Mouse (Mus musculus) forebrain, embryonic 12.5 days (tissue): ENCODE results near the gene Ints13. TPM values are rescaled to one million over a fixed set of nuclear protein-coding genes. Genes with fewer than 3 reads are reported as not detected.
"Not testable (repeated sequence)": the region's sequence is repeated elsewhere in the genome, so short reads cannot be mapped to it uniquely, and the experiment has no call there.

Experiments used
- ATAC-seq: fragments of 200-750 bp; cut with Nextera tagmentation; 2 replicates; pipeline ENCODE4 v1.8.0; 2017; ENCODE audit warnings: moderate TSS enrichment; ENCODE audit not compliant: low FRiP score
- H3K27ac ChIP-seq: fragments of 300-500 bp; sonication (generic); 2 replicates; pipeline ENCODE4 v1.5.1; 2016; ENCODE audit warnings: mild to moderate bottlenecking
- H3K27me3 ChIP-seq: fragments of 300-500 bp; sonication (generic); 2 replicates; pipeline ENCODE4 v1.6.1; 2016; ENCODE audit warnings: mild to moderate bottlenecking
- H3K36me3 ChIP-seq: fragments of 300-500 bp; sonication (generic); replicated peaks from 2 replicates; pipeline ENCODE4 v1.6.1; 2016; ENCODE audit warnings: mild to moderate bottlenecking
- H3K4me1 ChIP-seq: fragments of 300-500 bp; sonication (generic); 2 replicates; pipeline ENCODE4 v1.6.1; 2016
- H3K4me2 ChIP-seq: fragments of 300-500 bp; sonication (generic); 2 replicates; pipeline ENCODE4 v1.6.1; 2016; ENCODE audit warnings: mild to moderate bottlenecking, moderate library complexity
- H3K4me3 ChIP-seq: fragments of 300-500 bp; sonication (generic); replicated peaks from 2 replicates; pipeline ENCODE4 v1.5.1; 2016; ENCODE audit warnings: mild to moderate bottlenecking
- H3K9ac ChIP-seq: fragments of 300-500 bp; sonication (generic); 2 replicates; pipeline ENCODE4 v1.6.1; 2016; ENCODE audit warnings: mild to moderate bottlenecking
- H3K9me3 ChIP-seq: fragments of 300-500 bp; sonication (generic); 2 replicates; pipeline ENCODE4 v1.6.1; 2016
- WGBS: fragments of 180-500 bp; shearing (Covaris S2); methylation state at CpG from one replicate; pipeline ENCODE4 v1.1.7; 2016; 5-methylcytosine and 5-hydroxymethylcytosine counted together
- polyA plus RNA-seq: library from polyadenylated mRNA; unstranded; fragments of >200 nt; fragmentation: Nextera tagmentation; extraction: Ambion mirVana; gene quantifications from 2 replicates; pipeline ENCODE4 v1.2.1, GENCODE M21; 2016

The Ints13 gene
- polyA plus RNA-seq, 1 experiment from 2014 or later: 96.4 TPM

DNA sequence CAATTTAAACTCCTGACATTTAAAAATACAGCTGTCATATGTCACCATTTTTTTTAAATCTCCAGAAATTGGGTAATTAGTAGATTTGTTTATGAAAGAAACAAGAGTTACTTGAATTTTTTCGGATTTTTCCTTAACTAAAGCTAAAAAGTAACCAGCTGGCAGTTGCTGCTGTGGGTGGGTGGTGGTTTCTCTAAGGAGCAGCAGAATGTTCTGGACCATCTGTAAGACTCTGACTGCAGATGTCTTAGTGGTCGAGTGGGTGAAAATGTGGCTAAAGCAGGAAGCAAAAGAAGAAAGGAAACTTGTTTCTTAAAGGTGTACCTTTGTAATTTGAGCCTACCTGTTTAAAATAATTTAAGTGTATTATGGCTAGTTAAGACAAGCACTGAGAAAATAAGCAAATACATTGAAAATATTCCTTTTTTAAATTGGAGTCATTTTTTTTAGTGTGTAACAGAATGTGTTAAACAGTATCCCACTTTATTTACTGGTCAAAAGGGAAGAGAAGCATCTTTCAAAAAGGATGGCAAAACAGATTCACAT lies 2.8 kb upstream of the Ints13 start:
- H3K27ac ChIP-seq: no peak overlapping the region
- H3K9me3 ChIP-seq: no peaks in the 10 kb centered on the region
- no peak overlapping the region for H3K9ac ChIP-seq
- WGBS: 58% methylated on average over 2 of the region's 2 CpGs
- peaks cover under 1% of the 10 kb centered on the region; the same call in 1 of the 2 replicates for H3K36me3 ChIP-seq
- H3K27me3 ChIP-seq: no peaks in the 10 kb centered on the region
- peaks cover 24% of the 10 kb centered on the region for H3K4me1 ChIP-seq
- no peak overlapping the region for H3K4me3 ChIP-seq
- no peak overlapping the region for H3K4me2 ChIP-seq
- no peak for ATAC-seq

DNA sequence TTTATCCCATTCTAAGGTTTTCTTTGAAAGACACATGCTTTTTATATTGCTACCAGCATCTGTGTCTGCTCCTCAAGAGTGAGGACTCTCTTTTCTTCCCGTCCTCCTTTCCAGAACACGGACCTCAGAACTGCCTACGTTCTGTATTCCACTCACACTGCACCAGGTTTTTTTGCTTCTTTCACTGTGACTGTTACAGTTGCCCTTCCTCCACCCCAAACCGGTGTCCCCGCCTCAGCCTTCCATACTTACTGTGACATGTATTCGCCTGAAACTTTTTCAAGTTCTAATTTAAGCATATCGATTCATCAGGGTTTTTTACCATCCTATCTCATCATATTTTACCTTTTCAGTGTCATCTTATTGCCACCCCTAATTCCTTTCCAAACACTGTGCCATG lies 951 bp upstream of the Ints13 start:
- peak overlapping the region; percentile 96 for H3K27ac ChIP-seq
- H3K36me3 ChIP-seq: no peaks in the 10 kb centered on the region
- H3K4me3 ChIP-seq: peak overlapping the region; percentile 93
- no peaks in the 10 kb centered on the region for H3K9me3 ChIP-seq
- H3K4me1 ChIP-seq: peaks cover 31% of the 10 kb centered on the region
- peak overlapping the region; percentile 79 for H3K4me2 ChIP-seq
- no peak for ATAC-seq
- peak overlapping the region; percentile 88 for H3K9ac ChIP-seq
- WGBS: 18% methylated on average over 7 of the region's 7 CpGs
- H3K27me3 ChIP-seq: no peaks in the 10 kb centered on the region

DNA sequence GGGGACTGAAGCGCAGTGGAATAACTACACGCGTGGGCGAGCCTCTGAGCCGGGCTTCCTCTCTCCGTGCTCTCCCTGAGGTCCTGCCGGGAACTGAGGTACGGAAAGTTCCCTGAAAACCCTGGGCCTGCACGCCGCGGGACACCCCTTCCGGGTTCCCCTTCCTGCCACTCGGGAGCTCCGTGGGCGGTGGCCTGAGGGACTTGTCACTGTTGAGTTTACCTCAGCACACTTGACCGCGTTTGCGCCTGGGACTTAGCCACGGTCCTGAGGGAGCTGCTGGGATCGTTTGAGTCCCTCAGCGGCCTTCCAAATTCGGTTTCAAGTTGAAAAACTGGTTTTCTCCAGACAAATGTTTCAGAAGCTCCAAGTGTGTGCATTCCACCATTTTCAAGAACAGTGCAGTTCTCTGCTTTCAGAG lies 486 bp upstream of the Ints13 start:
- peak overlapping the region; percentile 79 for H3K4me2 ChIP-seq
- no peaks in the 10 kb centered on the region for H3K27me3 ChIP-seq
- peak overlapping the region; percentile 88 for H3K9ac ChIP-seq
- no peaks in the 10 kb centered on the region for H3K36me3 ChIP-seq
- no peaks in the 10 kb centered on the region for H3K9me3 ChIP-seq
- H3K27ac ChIP-seq: peak overlapping the region; percentile 96
- 0% methylated on average over 22 of the region's 22 CpGs for WGBS
- peak overlapping the region; percentile 93 for H3K4me3 ChIP-seq
- ATAC-seq: no peak; the same call in 1 of the 2 replicates
- H3K4me1 ChIP-seq: peaks cover 31% of the 10 kb centered on the region

DNA sequence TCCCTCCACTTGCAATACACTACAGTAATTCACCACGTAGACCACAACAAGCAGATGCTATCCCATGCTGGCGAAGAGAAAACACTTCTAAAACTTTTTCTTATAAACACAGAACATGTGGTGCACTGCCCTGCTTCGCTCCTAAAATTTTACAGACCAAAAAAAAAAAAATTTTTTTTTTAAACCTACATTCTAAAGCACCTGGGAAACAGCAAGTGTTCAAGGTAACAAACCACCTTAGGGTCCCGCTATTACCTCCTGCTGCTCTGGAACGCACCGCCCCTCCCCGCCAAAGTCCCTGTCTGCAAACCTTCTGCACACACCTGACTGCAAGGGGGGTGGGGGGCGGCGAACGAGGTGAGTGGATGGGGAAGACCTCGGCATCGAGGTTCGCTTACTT lies 732 bp downstream of the Ints13 start, which contains the start of gene Fgfr1op2:
Gene Fgfr1op2 (plus strand): TSS at position 301 of the 400 bp plus-strand sequence.
- peaks cover 31% of the 10 kb centered on the region for H3K4me1 ChIP-seq
- no peak for ATAC-seq
- peak within 1 kb of the TSS; percentile 88 for H3K9ac ChIP-seq
- peak within 1 kb of the TSS; percentile 93 for H3K4me3 ChIP-seq
- H3K9me3 ChIP-seq: no peaks in the 10 kb centered on the region
- H3K27me3 ChIP-seq: no peaks in the 10 kb centered on the region
- peak within 1 kb of the TSS; percentile 96 for H3K27ac ChIP-seq
- 1% methylated on average over 13 of the region's 13 CpGs for WGBS
- no peaks in the 10 kb centered on the region for H3K36me3 ChIP-seq
- H3K4me2 ChIP-seq: peak within 1 kb of the TSS; percentile 79

DNA sequence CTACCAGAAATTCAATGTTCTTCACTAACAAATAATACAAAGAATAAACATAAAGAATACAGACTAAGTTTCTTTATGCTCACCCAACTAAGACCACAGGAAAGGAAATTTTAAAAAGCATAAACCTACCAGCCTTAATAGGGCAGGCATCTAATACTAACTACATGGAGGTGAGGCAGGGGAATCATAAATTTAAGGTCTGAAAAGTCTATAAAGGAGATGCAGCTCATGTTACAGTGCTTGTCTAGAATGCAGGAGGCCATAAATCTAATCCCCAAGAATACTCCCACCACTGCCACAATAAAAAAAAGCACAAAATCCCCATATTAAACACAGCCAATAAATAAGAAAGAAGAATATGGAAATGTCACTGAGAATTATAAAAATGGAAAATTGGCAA lies 5.6 kb downstream of the Ints13 start:
- H3K9ac ChIP-seq: no peak overlapping the region
- no peaks in the 10 kb centered on the region for H3K9me3 ChIP-seq
- no peak for ATAC-seq
- peaks cover 21% of the 10 kb centered on the region for H3K4me1 ChIP-seq
- no peaks in the 10 kb centered on the region for H3K27me3 ChIP-seq
- H3K4me2 ChIP-seq: no peak overlapping the region
- H3K27ac ChIP-seq: no peak overlapping the region
- H3K36me3 ChIP-seq: no peaks in the 10 kb centered on the region; the same call in 1 of the 2 replicates
- no peak overlapping the region for H3K4me3 ChIP-seq

DNA sequence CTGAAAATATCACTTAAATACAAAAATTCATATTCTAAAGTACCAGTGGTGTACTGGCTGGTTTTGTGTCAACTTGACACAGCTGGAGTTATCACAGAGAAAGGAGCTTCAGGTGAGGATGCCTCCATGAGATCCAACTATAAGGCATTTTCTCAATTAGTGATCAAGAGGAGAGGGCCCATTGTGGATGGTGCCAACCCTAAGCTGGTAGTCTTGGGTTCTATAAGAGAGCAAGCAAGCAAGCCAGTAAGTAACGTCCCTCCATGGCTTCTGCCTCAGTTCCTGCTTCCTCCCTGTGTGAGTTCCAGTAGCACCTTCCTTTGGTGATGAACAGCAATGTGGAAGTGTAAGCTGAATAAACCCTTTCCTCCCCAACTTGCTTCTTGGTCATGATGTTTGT lies 15.2 kb downstream of the Ints13 start:
- H3K27me3 ChIP-seq, H3K9ac ChIP-seq, H3K27ac ChIP-seq, H3K9me3 ChIP-seq, H3K4me3 ChIP-seq, H3K4me2 ChIP-seq, H3K4me1 ChIP-seq, ATAC-seq: not testable (repeated sequence)
- peaks cover 48% of the 10 kb centered on the region for H3K36me3 ChIP-seq
- 77% methylated on average over 1 of the region's 1 CpGs for WGBS

DNA sequence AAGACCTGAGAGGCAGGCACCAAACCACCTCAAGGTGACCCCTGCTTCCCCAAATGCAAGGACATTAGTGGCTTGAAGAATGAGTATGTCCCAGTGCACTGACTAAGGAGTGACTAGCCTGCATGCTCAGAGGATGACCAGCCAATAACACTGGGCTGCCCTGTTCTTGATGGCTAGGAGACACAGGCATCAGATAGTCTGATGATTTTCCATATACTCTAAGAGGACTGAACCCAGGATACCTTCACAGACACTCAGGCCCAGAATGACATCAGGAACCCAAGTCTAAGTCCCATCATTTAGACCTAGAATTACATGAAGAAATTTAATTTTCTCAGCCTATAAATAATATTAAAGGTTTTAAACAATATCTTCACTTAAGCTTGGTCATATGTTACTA lies 26.3 kb downstream of the Ints13 start:
- ATAC-seq: no peak
- Histone ChIP-seq H3K9me3 (no peaks in the 10 kb centered on the region), H3K4me2 (no peak overlapping the region), H3K4me1 (no peaks in the 10 kb centered on the region), H3K36me3 (peaks cover 79% of the 10 kb centered on the region), H3K9ac (no peak overlapping the region), H3K4me3 (no peak overlapping the region), H3K27me3 (no peaks in the 10 kb centered on the region), H3K27ac (no peak overlapping the region)

DNA sequence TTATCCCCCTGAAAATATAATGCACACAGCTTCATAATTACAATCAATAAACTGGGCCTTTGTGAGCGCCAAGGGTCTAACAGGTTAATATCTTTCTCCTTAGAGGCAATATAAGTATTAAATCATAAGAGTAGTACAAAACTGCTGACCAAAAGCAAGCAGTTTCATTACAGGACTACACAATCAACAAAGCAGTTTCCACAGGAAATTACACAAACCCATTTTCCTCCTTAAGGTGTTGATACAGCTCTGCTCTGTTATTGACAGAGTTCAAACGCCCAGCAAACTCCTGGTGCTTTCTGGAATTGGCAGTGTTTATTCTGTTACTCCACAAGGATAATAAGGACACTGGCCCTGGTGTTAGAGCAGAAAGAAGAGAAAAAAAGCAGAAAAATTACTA lies 27.2 kb downstream of the Ints13 start:
- H3K4me2 ChIP-seq: no peak overlapping the region
- no peaks in the 10 kb centered on the region for H3K27me3 ChIP-seq
- no peaks in the 10 kb centered on the region for H3K9me3 ChIP-seq
- no peak overlapping the region for H3K27ac ChIP-seq
- H3K9ac ChIP-seq: no peak overlapping the region
- H3K4me3 ChIP-seq: no peak overlapping the region
- H3K36me3 ChIP-seq: peaks cover 78% of the 10 kb centered on the region
- H3K4me1 ChIP-seq: no peaks in the 10 kb centered on the region
- WGBS: 86% methylated on average over 2 of the region's 2 CpGs
- ATAC-seq: no peak

DNA sequence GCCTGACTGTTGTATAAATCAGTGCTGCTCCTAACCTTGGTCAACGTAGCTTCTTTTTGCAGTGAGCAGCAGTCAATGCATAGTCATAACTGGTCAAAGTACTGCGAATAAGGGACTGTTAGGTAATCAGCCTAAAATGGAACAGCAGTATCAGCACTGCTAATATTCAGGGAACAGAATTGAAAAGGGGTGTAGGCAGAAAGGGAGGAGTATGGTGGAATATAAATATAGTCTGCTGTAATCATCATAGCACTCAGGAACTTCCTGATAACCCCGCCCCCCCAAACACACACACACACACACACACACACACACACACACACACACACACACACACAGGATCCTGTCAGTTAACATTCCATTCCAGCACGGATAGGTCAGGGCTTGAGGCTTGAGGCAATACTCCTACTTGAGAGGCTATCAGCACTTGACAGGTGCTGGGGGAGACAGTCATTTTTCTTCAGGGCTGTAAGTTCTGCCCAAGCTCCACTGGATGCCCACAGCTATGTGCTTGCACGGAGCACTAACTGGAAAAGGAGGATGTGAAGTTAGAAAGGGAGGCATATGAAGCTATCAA lies 32.3 kb downstream of the Ints13 start:
- no peak overlapping the region for H3K27ac ChIP-seq
- no peaks in the 10 kb centered on the region for H3K27me3 ChIP-seq
- no peak overlapping the region for H3K4me2 ChIP-seq
- no peak overlapping the region for H3K9ac ChIP-seq
- H3K4me3 ChIP-seq: no peak overlapping the region
- 92% methylated on average over 5 of the region's 5 CpGs for WGBS
- no peaks in the 10 kb centered on the region for H3K4me1 ChIP-seq
- ATAC-seq: no peak
- no peaks in the 10 kb centered on the region for H3K9me3 ChIP-seq
- H3K36me3 ChIP-seq: peaks cover 36% of the 10 kb centered on the region

DNA sequence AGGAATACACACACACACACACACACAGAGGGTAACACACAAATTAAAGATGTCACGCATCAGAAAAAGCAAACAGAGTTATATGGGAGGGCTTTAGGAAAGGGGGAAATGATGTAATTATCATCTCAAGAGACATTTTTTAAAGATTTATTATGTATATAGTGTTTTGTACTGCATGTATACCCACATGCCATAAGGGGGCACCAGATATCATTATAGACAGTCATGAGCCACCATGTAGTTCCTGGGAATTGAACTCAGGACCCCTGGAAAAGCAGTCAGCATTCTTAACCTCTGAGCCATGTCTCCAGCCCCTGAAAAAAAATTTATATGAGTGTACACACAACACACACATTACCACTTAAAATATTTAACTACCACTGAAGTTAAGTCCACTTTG lies 33.0 kb downstream of the Ints13 start:
- Histone ChIP-seq H3K36me3 (peaks cover 30% of the 10 kb centered on the region), H3K4me2 (no peak overlapping the region), H3K4me1 (no peaks in the 10 kb centered on the region), H3K27me3 (no peaks in the 10 kb centered on the region), H3K9me3 (no peaks in the 10 kb centered on the region), H3K4me3 (no peak overlapping the region), H3K27ac (no peak overlapping the region), H3K9ac (no peak overlapping the region)
- ATAC-seq: no peak
- WGBS: 93% methylated on average over 1 of the region's 1 CpGs

DNA sequence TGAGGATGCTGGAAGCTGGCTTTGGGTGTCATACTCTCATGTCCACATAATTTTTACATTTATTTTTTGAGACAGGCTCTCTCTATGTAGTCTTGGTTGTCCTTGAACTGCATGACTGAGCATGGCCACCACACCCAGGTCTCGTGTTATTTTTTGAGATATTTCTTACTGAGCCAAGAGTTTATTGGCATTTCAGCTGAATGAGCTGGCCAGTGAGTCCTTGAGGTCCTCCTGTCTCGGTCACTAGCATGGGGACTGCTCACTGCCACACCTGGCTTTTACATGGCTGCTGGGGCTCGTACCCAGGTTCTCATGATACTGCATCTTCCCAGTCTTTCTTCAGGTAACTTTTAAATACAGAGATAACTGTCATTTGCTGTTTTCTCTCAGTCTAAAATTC lies 37.2 kb downstream of the Ints13 start:
- 86% methylated on average over 3 of the region's 3 CpGs for WGBS
- H3K4me2 ChIP-seq: no peak overlapping the region
- no peak for ATAC-seq
- no peak overlapping the region for H3K9ac ChIP-seq
- H3K27me3 ChIP-seq: no peaks in the 10 kb centered on the region
- no peak overlapping the region for H3K4me3 ChIP-seq
- H3K9me3 ChIP-seq: no peaks in the 10 kb centered on the region
- no peaks in the 10 kb centered on the region for H3K4me1 ChIP-seq
- no peak overlapping the region for H3K27ac ChIP-seq
- no peaks in the 10 kb centered on the region; the same call in 1 of the 2 replicates for H3K36me3 ChIP-seq

DNA sequence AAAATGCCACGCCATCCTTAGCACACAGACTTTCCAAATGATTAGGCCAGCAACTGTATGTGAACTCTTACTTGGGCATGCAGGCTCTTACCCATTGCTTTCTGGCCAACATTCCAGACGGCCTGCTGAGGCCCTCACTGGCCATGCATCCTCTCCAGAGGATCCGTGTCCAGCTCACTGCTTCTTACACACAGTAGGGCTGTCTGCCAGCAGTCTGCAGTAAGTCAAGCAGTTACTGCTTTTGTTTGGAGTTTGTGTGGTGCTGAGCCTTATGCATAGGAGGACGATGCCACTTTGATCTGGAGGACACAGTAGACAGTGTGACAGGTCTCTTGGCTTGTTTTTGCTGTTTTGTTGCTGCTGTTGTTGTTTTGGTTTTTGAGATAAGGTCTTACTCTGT lies 39.0 kb downstream of the Ints13 start:
- H3K9ac ChIP-seq: no peak overlapping the region
- no peaks in the 10 kb centered on the region for H3K27me3 ChIP-seq
- H3K4me1 ChIP-seq: no peaks in the 10 kb centered on the region
- H3K27ac ChIP-seq: no peak overlapping the region
- no peak overlapping the region for H3K4me2 ChIP-seq
- no peak overlapping the region for H3K4me3 ChIP-seq
- no peak for ATAC-seq
- 63% methylated on average over 4 of the region's 4 CpGs for WGBS
- H3K36me3 ChIP-seq: no peaks in the 10 kb centered on the region
- H3K9me3 ChIP-seq: no peaks in the 10 kb centered on the region

DNA sequence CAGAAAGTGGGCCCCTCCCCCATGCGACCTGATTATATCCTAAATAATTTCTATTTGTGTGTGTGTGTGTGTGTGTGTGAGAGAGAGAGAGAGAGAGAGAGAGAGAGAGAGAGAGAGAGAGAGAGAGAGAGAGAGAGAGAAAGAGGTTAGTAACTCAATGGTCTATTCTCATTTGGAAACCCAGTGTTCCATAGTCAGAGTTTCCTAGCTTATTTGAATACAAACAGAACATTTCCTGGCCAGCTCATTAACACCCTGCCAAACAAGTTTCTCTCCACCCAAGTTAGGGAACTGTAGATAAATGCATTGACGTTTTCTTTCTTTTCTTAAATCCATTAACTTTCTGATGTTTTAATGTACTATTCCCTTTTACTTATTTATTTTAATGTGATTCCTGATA lies 39.6 kb downstream of the Ints13 start:
- H3K9ac ChIP-seq: no peak overlapping the region
- no peak for ATAC-seq
- H3K27ac ChIP-seq: no peak overlapping the region
- 67% methylated on average over 2 of the region's 2 CpGs for WGBS
- H3K27me3 ChIP-seq: no peaks in the 10 kb centered on the region
- no peaks in the 10 kb centered on the region for H3K36me3 ChIP-seq
- H3K4me3 ChIP-seq: no peak overlapping the region
- no peaks in the 10 kb centered on the region for H3K9me3 ChIP-seq
- H3K4me1 ChIP-seq: no peaks in the 10 kb centered on the region
- no peak overlapping the region for H3K4me2 ChIP-seq
